Mouse (Mus musculus) activated CD4-positive, CD25-positive, alpha-beta regulatory T cell, adult 4 months (primary cell): Measurements from ENCODE around the gene Arap1. TPM values are rescaled to one million over a fixed set of nuclear protein-coding genes. Genes with fewer than 3 reads are reported as not detected.
A peak's percentile ranks its signal among the peaks of the same experiment; 100 is the strongest.

Experiments
- ATAC-seq: one replicate; pipeline ENCODE4 v1.8.0; 2017
- polyA plus RNA-seq, 2 experiments: library from polyadenylated mRNA; unstranded; fragments of 100-300 nt; shearing (Covaris generic); gene quantifications; one replicate each; pipeline ENCODE4 v1.2.1; 2017

The Arap1 gene
- polyA plus RNA-seq, 2 experiments from 2014 or later, result 27.1 to 51.2 TPM

- ATAC-seq, result no peak
These were observed 49.3 kb downstream of the Arap1 start for GRCm38 (mm10) chr7:101397175-101397574.

DNA sequence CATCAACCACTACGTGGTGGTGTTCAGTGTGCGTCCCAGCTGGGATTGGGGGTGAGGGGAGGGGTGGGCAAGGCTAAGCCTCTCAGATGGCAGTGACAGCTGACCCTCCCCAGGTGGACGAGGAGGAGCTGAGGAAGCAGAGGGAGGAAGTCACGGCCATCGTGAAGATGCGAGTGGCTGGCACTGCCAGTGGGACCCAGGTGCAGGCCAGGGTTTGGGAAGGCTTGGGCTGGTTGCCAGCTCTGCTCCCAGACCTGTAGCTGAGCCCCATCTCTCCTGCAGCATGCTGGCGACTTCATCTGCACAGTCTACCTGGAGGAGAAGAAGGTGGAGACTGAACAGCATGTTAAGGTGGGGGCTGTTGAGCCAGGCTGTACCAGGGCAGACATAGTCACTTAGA is 53.6 kb downstream of the Arap1 start:
- ATAC-seq, result no peak

- ATAC-seq, result no peak
These were observed 56.0 kb downstream of the Arap1 start for GRCm38 (mm10) chr7:101403831-101404230.

GRCm38 (mm10) chr7:101410267-101410936 is 62.5 kb downstream of the Arap1 start, which contains the start of gene Gm45837:
Gene Gm45837, plus strand, starts transcription at chr7:101410886.
- no peak for ATAC-seq

- peak; percentile 80 for ATAC-seq
These were observed 64.9 kb downstream of the Arap1 start for GRCm38 (mm10) chr7:101412796-101413195.

DNA sequence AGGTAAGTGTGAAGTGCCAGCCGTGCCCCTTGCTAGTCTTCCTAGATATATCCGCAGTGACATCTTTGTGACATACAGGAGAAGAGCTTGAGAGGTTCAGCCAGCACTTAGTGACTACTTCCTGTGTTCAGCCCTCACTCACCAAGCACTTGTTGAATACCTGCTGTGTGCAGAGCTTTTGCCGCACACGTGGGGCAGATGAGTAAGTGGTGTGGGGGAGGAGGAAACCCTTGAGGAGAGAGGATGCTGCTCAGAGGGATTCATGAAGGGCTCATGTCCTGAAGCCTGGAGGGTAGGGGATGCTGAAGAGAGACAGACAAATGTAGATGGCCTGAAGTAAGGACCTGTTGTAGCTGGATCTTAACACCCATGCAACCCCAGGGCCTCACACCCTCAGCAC is 66.3 kb downstream of the Arap1 start:
- ATAC-seq, result peak; percentile 26

DNA sequence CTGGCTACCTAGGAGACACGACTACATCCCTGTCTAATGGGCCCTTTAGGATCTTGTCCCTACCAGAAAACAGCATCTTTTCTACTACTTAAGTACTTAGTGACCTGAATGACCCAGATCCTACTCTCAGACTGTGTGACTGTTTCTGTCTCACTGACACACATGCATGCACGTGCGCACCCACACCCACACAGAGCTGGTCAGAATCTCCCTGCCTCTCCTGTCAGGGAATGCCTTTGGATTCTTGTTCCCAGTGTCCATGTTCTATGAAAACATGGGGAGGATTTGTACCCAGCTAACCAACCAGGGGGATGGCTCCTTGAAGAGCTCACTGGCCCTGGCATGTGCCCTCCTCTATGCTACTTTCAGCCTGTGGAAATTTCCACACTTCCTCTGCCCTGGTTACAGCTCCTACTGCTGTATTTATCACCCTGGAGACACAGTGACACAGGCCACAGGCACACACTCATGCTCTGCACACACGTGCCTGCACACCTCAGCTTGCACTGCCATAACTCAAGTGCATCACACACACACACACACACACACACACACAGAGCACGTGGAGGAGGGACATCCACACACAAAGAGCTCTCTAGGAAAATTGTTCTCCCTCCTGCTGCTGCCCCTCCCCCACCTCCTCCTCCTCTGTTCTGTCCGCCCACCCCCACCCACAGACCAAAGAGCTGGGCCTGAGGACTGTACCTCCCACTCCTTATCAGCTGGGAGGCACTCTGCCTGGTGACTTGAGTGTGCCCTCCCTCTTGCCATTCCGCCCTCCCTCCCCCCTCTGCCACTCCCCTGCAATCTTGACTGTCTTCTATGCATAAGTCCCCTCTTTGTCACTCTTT is 67.0 kb downstream of the Arap1 start:
- no peak for ATAC-seq

- no peak for ATAC-seq
These were observed 67.7 kb downstream of the Arap1 start for GRCm38 (mm10) chr7:101415512-101416100.

GRCm38 (mm10) chr7:101416391-101416790 is 68.5 kb downstream of the Arap1 start:
- no peak for ATAC-seq

- no peak for ATAC-seq
These were observed 71.3 kb downstream of the Arap1 start for GRCm38 (mm10) chr7:101419013-101419770.

DNA sequence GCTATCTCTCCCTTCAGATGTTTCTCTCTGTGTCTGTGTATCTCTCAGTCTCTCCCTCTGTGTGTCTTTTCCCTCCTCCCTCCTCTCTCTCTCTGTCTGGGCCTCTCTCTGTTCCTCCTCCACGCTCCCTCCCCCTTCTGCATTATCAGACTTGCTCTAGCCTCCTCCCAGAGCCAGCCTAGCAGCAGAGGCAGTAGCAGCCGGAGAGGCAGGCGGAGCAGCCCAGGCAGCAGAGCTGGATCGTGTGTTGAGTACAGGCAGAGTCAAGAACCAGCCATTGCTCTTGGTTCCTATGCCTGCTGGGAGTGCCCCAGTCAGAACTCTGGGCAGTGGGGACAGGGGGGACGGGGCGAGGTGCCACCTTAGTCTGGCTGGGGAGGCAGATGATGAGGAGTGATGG is 73.7 kb downstream of the Arap1 start, which contains the start of gene Pde2a:
Gene Pde2a (plus strand): TSS at position 163 of the 400 bp plus-strand sequence.
- no peak for ATAC-seq

DNA sequence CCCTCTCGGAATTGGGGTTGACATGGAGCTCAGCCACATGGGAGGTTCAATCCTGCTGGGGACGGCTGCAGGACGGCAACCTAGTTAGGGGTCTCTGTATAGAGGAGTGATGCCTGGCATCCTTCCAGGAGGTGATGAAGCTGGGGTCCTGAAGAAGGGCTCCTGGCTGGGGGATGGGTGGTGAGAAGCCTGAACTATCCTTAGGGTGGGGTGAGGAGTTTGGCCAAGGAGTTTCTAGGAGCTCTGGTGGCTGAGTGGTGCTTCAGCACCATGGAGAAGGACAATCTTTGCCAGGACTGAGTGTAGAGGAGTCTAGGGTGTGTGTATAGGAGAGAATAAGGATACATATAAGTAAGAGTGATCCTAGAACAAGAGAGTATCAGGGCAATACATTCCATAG is 74.2 kb downstream of the Arap1 start:
- no peak for ATAC-seq

DNA sequence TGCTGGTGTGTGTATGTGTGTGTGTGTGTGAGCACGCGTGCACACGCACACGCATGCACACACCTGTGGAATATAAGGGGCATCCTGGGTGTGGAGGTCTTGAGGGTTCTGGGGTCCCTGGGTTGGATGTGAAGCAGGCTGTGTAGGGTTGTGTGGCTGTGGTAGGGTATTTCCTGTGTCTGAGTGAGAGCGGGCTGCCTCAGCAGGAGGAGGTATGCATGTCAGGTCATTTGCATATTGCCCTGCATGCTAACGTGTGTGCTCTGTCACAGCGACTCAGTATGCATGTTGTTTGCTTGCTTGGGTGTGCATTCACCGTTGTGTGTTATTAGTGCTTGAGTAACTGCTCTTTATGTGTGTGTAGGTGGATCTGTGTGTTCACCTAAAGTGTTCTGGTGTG is 74.8 kb downstream of the Arap1 start:
- ATAC-seq, result peak; percentile 43

- no peak for ATAC-seq
These were observed 76.1 kb downstream of the Arap1 start for GRCm38 (mm10) chr7:101423970-101424369.

DNA sequence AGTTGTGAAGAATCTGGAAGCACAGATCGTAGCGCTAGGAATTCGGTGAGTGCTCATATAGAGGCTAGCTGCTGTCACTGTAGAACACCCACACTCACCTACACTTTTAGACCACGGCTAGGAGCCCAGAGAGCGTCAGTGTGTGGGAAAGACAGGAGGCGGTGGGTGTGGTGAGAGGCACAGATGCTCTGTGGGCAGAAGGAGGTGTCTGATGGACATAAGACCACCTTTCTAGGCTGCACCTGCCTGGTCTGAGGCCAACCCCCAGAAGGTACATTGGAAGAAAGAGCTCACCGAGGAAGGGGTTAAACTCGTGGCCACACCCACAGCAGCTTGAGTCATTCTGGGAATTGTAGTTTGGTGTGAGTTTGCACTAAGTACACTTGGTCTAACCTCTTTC is 78.8 kb downstream of the Arap1 start:
- no peak for ATAC-seq

DNA sequence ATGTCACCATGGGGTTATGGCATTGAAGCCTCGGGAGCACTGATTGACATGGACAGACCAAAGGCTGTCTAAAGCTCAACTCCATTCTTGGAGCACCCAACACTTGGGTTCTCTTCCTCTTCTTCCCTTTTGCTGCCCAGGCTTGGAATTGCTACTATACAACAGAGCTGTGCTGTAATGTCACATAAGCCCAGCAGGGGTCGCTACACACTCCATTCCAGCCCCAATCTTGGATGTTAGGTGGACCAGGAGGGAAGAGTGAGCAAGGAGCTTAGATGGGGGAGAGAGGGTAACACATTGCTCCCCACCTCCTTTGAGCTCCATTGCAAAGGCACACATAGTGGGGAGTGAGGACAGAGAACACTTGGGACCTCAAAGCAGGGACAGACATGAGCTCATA is 79.9 kb downstream of the Arap1 start:
- ATAC-seq, result no peak

- ATAC-seq, result no peak
These were observed 87.2 kb downstream of the Arap1 start for GRCm38 (mm10) chr7:101435038-101435437.

DNA sequence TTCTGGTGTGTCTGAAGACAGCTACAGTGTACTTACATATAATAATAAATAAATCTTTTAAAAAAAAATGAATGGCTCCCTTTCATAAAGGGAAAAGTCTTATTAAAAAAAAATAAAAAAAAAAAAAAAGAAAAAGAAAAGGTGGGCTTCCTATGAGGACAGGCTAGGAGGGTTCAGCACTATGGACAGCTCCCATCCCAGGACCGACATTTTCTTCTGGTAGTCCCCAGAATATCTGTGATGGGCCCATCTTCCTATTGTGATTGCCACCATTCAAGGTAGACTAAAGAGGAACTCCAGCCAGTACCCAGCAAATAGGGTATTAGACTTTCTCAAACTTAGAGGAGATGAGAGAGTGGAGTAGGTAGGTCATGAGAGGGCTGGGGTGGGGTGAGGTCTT is 90.0 kb downstream of the Arap1 start:
- ATAC-seq, result no peak

GRCm38 (mm10) chr7:101443093-101443492 is 95.2 kb downstream of the Arap1 start:
- no peak for ATAC-seq

- ATAC-seq, result no peak
These were observed 96.3 kb downstream of the Arap1 start for GRCm38 (mm10) chr7:101444211-101444610.

- no peak for ATAC-seq
These were observed 102.0 kb downstream of the Arap1 start for GRCm38 (mm10) chr7:101449855-101450254.
